Mouse (Mus musculus) midbrain, embryonic 14.5 days (tissue): ENCODE data around the gene Snx21. TPM values are rescaled to one million over a fixed set of nuclear protein-coding genes. Genes with fewer than 3 reads are reported as not detected.

Source experiments
- ATAC-seq: fragments of 200-750 bp; cut with Nextera tagmentation; 2 replicates; pipeline ENCODE4 v1.8.0; 2017; ENCODE audit warnings: moderate number of reproducible peaks, moderate library complexity; ENCODE audit not compliant: low FRiP score, low TSS enrichment
- DNase-seq: peaks from one replicate; pipeline ENCODE4 v3.0.0-alpha.2; 2015
- H3K27ac ChIP-seq: fragments of 300-500 bp; sonication (generic); replicated peaks from 2 replicates; pipeline ENCODE4 v1.5.1; 2014; ENCODE audit warnings: mild to moderate bottlenecking, low read depth, low read length, moderate library complexity
- H3K27me3 ChIP-seq: fragments of 300-500 bp; sonication (generic); 2 replicates; pipeline ENCODE4 v1.6.1; 2014; ENCODE audit warnings: low read length, control low read depth, mixed read lengths; ENCODE audit not compliant: control insufficient read depth, insufficient read depth
- H3K36me3 ChIP-seq: fragments of 300-500 bp; sonication (generic); 2 replicates; pipeline ENCODE4 v1.6.1; 2014; ENCODE audit warnings: low read length, control low read depth; ENCODE audit not compliant: control insufficient read depth, insufficient read depth
- H3K4me1 ChIP-seq: fragments of 300-500 bp; sonication (generic); 2 replicates; pipeline ENCODE4 v1.6.1; 2014; ENCODE audit warnings: mild to moderate bottlenecking, antibody characterized with exemption, low read length, control low read depth; ENCODE audit not compliant: control insufficient read depth, insufficient read depth
- H3K4me2 ChIP-seq: fragments of 300-500 bp; sonication (generic); 2 replicates; pipeline ENCODE4 v1.6.1; 2014; ENCODE audit warnings: mild to moderate bottlenecking, low read length, moderate library complexity
- H3K4me3 ChIP-seq: fragments of 300-500 bp; sonication (generic); replicated peaks from 2 replicates; pipeline ENCODE4 v1.5.1; 2014; ENCODE audit warnings: low read depth, low read length
- H3K9ac ChIP-seq: fragments of 300-500 bp; sonication (generic); replicated peaks from 2 replicates; pipeline ENCODE4 v1.6.1; 2014; ENCODE audit warnings: mild to moderate bottlenecking, low read length, moderate library complexity
- H3K9me3 ChIP-seq: fragments of 300-500 bp; sonication (generic); 2 replicates; pipeline ENCODE4 v1.6.1; 2016; ENCODE audit warnings: low read length, control low read depth, mixed read lengths; ENCODE audit not compliant: control insufficient read depth
- WGBS: fragments of 180-500 bp; shearing (Covaris S2); extraction: QIAGEN DNeasy Blood & Tissue Kit; methylation state at CpG from one replicate; pipeline ENCODE4 v1.1.7; 2014; 5-methylcytosine and 5-hydroxymethylcytosine counted together
- polyA plus RNA-seq: library from polyadenylated mRNA; unstranded; fragments of >200 nt; fragmentation: Nextera tagmentation; extraction: Ambion mirVana; gene quantifications from 2 replicates; pipeline ENCODE4 v1.2.1, GENCODE M21; 2014

Snx21 gene
- polyA plus RNA-seq, 1 experiment from 2014 or later = 22.1 TPM

- no peaks in the 10 kb centered on the region for H3K27me3 ChIP-seq
- no peak overlapping the region for H3K4me2 ChIP-seq
- WGBS = 73% methylated on average over 17 of the region's 17 CpGs
- no peaks in the 10 kb centered on the region for H3K4me1 ChIP-seq
- no peak for DNase-seq
- no peak for ATAC-seq
- H3K4me3 ChIP-seq = no peak overlapping the region
- H3K36me3 ChIP-seq = no peaks in the 10 kb centered on the region
- no peaks in the 10 kb centered on the region for H3K9me3 ChIP-seq
- no peak overlapping the region for H3K27ac ChIP-seq
- H3K9ac ChIP-seq = no peak overlapping the region
Measured at GRCm38 (mm10) chr2:164776801-164777200, 8.8 kb upstream of the Snx21 start.

GRCm38 (mm10) chr2:164777246-164778014 is 8.2 kb upstream of the Snx21 start:
- DNase-seq (no peak), ATAC-seq (no peak)
- no peaks in the 10 kb centered on the region for H3K36me3 ChIP-seq
- no peak overlapping the region for H3K9ac ChIP-seq
- H3K4me3 ChIP-seq = no peak overlapping the region
- 85% methylated on average over 30 of the region's 30 CpGs for WGBS
- H3K27me3 ChIP-seq = no peaks in the 10 kb centered on the region
- H3K4me2 ChIP-seq = no peak overlapping the region
- H3K27ac ChIP-seq = no peak overlapping the region
- no peaks in the 10 kb centered on the region for H3K4me1 ChIP-seq
- H3K9me3 ChIP-seq = no peaks in the 10 kb centered on the region

- H3K27ac ChIP-seq = no peak overlapping the region
- 90% methylated on average over 11 of the region's 11 CpGs for WGBS
- H3K9ac ChIP-seq = no peak overlapping the region
- no peak overlapping the region for H3K4me2 ChIP-seq
- no peak for DNase-seq
- H3K4me3 ChIP-seq = no peak overlapping the region
- no peaks in the 10 kb centered on the region for H3K9me3 ChIP-seq
- no peaks in the 10 kb centered on the region for H3K36me3 ChIP-seq
- ATAC-seq = no peak
- H3K27me3 ChIP-seq = no peaks in the 10 kb centered on the region
- no peaks in the 10 kb centered on the region for H3K4me1 ChIP-seq
Measured at GRCm38 (mm10) chr2:164778015-164778287, 7.7 kb upstream of the Snx21 start.

GRCm38 (mm10) chr2:164778809-164779208 is 6.8 kb upstream of the Snx21 start:
- 86% methylated on average over 7 of the region's 7 CpGs for WGBS
- Histone ChIP-seq H3K27ac (no peak overlapping the region), H3K9me3 (no peaks in the 10 kb centered on the region), H3K36me3 (no peaks in the 10 kb centered on the region), H3K27me3 (no peaks in the 10 kb centered on the region), H3K4me2 (no peak overlapping the region), H3K4me3 (no peak overlapping the region), H3K9ac (no peak overlapping the region), H3K4me1 (no peaks in the 10 kb centered on the region)
- ATAC-seq = no peak
- DNase-seq = no peak

GRCm38 (mm10) chr2:164779481-164780086 is 6.0 kb upstream of the Snx21 start, which contains the start of gene Tnnc2:
TSS of gene Tnnc2 (minus strand) at chr2:164779967.
- Histone ChIP-seq H3K9ac (no peak within 1 kb of the TSS), H3K9me3 (no peaks in the 10 kb centered on the region), H3K36me3 (no peaks in the 10 kb centered on the region), H3K4me2 (no peak within 1 kb of the TSS), H3K27ac (no peak within 1 kb of the TSS), H3K27me3 (no peaks in the 10 kb centered on the region), H3K4me3 (no peak within 1 kb of the TSS), H3K4me1 (no peaks in the 10 kb centered on the region)
- WGBS = 71% methylated on average over 8 of the region's 8 CpGs
- ATAC-seq (no peak), DNase-seq (no peak)

GRCm38 (mm10) chr2:164781876-164782275 is 3.7 kb upstream of the Snx21 start:
- DNase-seq = no peak
- Histone ChIP-seq H3K4me3 (no peak overlapping the region), H3K4me1 (peaks cover 3% of the 10 kb centered on the region; the same call in 1 of the 2 replicates), H3K9me3 (no peaks in the 10 kb centered on the region), H3K9ac (no peak overlapping the region), H3K27me3 (no peaks in the 10 kb centered on the region), H3K27ac (no peak overlapping the region), H3K36me3 (no peaks in the 10 kb centered on the region), H3K4me2 (no peak overlapping the region)
- ATAC-seq = no peak
- 76% methylated on average over 4 of the region's 4 CpGs for WGBS

GRCm38 (mm10) chr2:164783926-164784581 is 1.6 kb upstream of the Snx21 start:
- ATAC-seq (no peak), DNase-seq (no peak)
- Histone ChIP-seq H3K36me3 (peaks cover 5% of the 10 kb centered on the region; the same call in 1 of the 2 replicates), H3K27me3 (no peaks in the 10 kb centered on the region), H3K4me1 (peaks cover 3% of the 10 kb centered on the region; the same call in 1 of the 2 replicates), H3K4me2 (no peak overlapping the region), H3K9me3 (no peaks in the 10 kb centered on the region), H3K4me3 (no peak overlapping the region), H3K27ac (no peak overlapping the region), H3K9ac (no peak overlapping the region)
- WGBS = 79% methylated on average over 7 of the region's 7 CpGs

GRCm38 (mm10) chr2:164784869-164785420 is 678 bp upstream of the Snx21 start:
- peak overlapping the region; percentile 89 for H3K4me2 ChIP-seq
- peaks cover 10% of the 10 kb centered on the region for H3K36me3 ChIP-seq
- 13% methylated on average over 7 of the region's 7 CpGs for WGBS
- H3K4me3 ChIP-seq = peak overlapping the region; percentile 62
- H3K9ac ChIP-seq = peak overlapping the region; percentile 78; the same call in 1 of the 2 replicates
- H3K4me1 ChIP-seq = peaks cover 3% of the 10 kb centered on the region; the same call in 1 of the 2 replicates
- DNase-seq = no peak
- H3K9me3 ChIP-seq = no peaks in the 10 kb centered on the region
- no peaks in the 10 kb centered on the region for H3K27me3 ChIP-seq
- no peak for ATAC-seq
- peak overlapping the region; percentile 57; the same call in 1 of the 2 replicates for H3K27ac ChIP-seq
